Mouse (Mus musculus) hindbrain, embryonic 13.5 days (tissue): ENCODE results near the gene Rab1b. TPM values are rescaled to one million over a fixed set of nuclear protein-coding genes. Genes with fewer than 3 reads are reported as not detected.

ENCODE experiments used
- ATAC-seq: fragments of 200-750 bp; cut with Nextera tagmentation; 2 replicates; pipeline ENCODE4 v1.8.0; 2017; ENCODE audit warnings: moderate TSS enrichment; ENCODE audit not compliant: low FRiP score
- H3K27ac ChIP-seq: fragments of 300-500 bp; sonication (generic); 2 replicates; pipeline ENCODE4 v1.5.1; 2015; ENCODE audit warnings: inconsistent platforms, mild to moderate bottlenecking, moderate library complexity
- H3K27me3 ChIP-seq: fragments of 300-500 bp; sonication (generic); 2 replicates; pipeline ENCODE4 v1.6.1; 2015; ENCODE audit warnings: mild to moderate bottlenecking, inconsistent platforms
- H3K36me3 ChIP-seq: fragments of 300-500 bp; sonication (generic); 2 replicates; pipeline ENCODE4 v1.6.1; 2015; ENCODE audit warnings: mild to moderate bottlenecking, inconsistent platforms
- H3K4me1 ChIP-seq: fragments of 300-500 bp; sonication (generic); replicated peaks from 2 replicates; pipeline ENCODE4 v1.6.1; 2015; ENCODE audit warnings: inconsistent platforms
- H3K4me2 ChIP-seq: fragments of 300-500 bp; sonication (generic); 2 replicates; pipeline ENCODE4 v1.6.1; 2015; ENCODE audit warnings: inconsistent platforms, mild to moderate bottlenecking, moderate library complexity
- H3K4me3 ChIP-seq: fragments of 300-500 bp; sonication (generic); 2 replicates; pipeline ENCODE4 v1.5.1; 2015; ENCODE audit warnings: mild to moderate bottlenecking, inconsistent platforms
- H3K9ac ChIP-seq: fragments of 300-500 bp; sonication (generic); 2 replicates; pipeline ENCODE4 v1.6.1; 2015; ENCODE audit warnings: mild to moderate bottlenecking, inconsistent platforms
- H3K9me3 ChIP-seq: fragments of 300-500 bp; sonication (generic); 2 replicates; pipeline ENCODE4 v1.6.1; 2016; ENCODE audit warnings: inconsistent platforms
- WGBS: fragments of 180-500 bp; shearing (Covaris S2); methylation state at CpG from one replicate; pipeline ENCODE4 v1.1.7; 2015; 5-methylcytosine and 5-hydroxymethylcytosine counted together
- polyA plus RNA-seq: library from polyadenylated mRNA; unstranded; fragments of >200 nt; fragmentation: Nextera tagmentation; extraction: Ambion mirVana; gene quantifications from 2 replicates; pipeline ENCODE4 v1.2.1, GENCODE M21; 2015

The Rab1b gene
- polyA plus RNA-seq, 1 experiment from 2014 or later, result 234 TPM

- H3K27me3 ChIP-seq, result peaks cover 64% of the 10 kb centered on the region
Measured at GRCm38 (mm10) chr19:5052166-5052822, 54.6 kb downstream of the Rab1b start.

DNA sequence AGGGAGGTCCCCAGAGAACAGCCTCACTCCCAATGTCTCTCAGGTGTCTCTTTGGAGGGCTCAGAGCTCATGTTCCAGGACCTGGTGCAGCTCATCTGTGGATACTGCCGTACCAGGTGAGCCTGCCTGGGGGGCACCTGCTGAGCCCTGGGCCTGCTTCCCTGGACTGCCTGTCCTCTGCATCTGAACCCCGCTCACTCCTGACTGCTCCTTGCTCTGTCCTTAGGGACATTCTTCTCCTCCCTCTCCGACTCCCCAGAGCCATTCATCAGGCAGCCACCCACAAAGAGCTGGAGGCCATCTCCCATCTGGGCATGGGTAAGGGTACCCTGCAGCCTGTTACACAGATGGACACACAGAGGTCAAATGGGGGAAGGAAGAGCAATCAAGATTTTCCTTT lies 55.4 kb downstream of the Rab1b start:
- H3K4me2 ChIP-seq, result peak overlapping the region; percentile 17; the same call in 1 of the 2 replicates
- no peak for ATAC-seq
- H3K4me1 ChIP-seq, result peaks cover 23% of the 10 kb centered on the region
- H3K9me3 ChIP-seq, result no peaks in the 10 kb centered on the region
- H3K4me3 ChIP-seq, result 0 out of 2 replicates have a peak overlapping the region, but pooled peaks have one; percentile 7
- peak overlapping the region; percentile 39; the same call in 1 of the 2 replicates for H3K9ac ChIP-seq
- no peak overlapping the region for H3K27ac ChIP-seq
- peaks cover 35% of the 10 kb centered on the region for H3K36me3 ChIP-seq
- WGBS, result 31% methylated on average over 3 of the region's 3 CpGs
- H3K27me3 ChIP-seq, result peaks cover 64% of the 10 kb centered on the region

More at GRCm38 (mm10) chr19:5052166-5052822, 54.6 kb downstream of the Rab1b start:
- no peak for ATAC-seq
- Histone ChIP-seq H3K4me3 (no peak overlapping the region), H3K4me2 (no peak overlapping the region), H3K27ac (no peak overlapping the region), H3K36me3 (peaks cover 27% of the 10 kb centered on the region), H3K9ac (no peak overlapping the region), H3K9me3 (no peaks in the 10 kb centered on the region), H3K4me1 (peaks cover 23% of the 10 kb centered on the region)
- 25% methylated on average over 25 of the region's 25 CpGs for WGBS

DNA sequence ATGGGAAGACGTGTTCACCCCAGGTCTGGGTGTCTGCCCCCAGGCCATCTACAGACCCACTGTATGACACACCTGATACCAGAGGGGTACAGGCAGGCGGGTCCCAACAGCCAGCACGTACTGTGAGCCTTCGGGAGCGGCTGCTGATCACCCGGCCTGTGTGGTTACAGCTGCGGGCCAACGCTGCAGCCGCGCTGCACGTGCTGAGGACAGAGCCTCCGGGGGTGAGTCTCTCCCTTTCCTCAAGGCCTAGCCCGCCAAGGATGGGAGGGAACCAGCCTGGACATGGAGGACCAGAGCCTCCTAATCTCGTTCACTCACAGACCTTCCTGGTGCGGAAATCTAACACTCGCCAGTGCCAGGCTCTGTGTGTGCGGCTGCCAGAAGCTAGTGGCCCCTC lies 55.8 kb downstream of the Rab1b start:
- Histone ChIP-seq H3K4me1 (peaks cover 18% of the 10 kb centered on the region), H3K27me3 (peaks cover 64% of the 10 kb centered on the region), H3K4me2 (peak overlapping the region; percentile 17; the same call in 1 of the 2 replicates), H3K36me3 (peaks cover 40% of the 10 kb centered on the region), H3K9me3 (no peaks in the 10 kb centered on the region), H3K9ac (peak overlapping the region; percentile 39; the same call in 1 of the 2 replicates), H3K4me3 (peak overlapping the region; percentile 7; the same call in 1 of the 2 replicates), H3K27ac (no peak overlapping the region)
- WGBS, result 12% methylated on average over 17 of the region's 17 CpGs
- ATAC-seq, result no peak

DNA sequence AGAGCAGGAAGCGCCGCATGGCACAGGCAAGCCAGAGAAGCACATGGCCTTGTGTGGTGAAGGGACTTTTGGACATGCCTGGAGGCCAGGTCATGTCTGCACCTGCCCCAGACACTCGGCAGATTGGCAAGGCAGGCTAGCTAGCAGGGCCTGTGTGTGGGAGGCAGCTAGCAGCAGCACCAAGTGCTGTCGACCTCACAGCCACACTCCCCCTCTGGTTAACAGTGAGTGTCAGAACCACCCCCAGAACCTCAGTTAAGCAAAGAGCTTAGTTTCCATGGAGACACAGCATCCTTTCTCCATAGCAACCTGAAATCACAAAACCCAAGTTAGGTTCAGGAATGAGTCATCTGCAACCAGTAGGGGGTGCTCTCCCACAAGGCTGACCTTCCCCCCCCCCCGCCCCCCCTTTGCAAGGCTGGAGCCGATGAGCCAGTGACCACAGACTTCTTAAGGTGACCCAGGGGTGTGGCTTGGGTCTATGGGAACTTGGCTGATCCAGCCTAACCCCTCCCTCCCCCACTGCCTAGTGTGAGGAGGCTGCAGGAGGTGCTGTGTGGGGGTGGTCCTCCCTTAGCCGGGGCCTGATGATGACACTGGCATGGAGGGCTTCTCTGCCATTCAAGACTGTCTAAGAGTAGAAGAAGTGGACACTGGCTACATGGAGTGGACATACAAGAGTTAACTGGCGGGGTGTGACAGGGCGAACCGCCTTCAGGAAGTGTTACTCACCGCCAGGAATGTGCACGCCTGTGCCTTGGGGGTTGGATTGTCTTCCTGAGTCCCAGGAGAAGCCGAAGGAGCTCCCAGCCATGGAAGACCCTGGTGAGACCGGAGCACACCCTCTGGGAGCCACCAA lies 56.6 kb downstream of the Rab1b start, which contains the start of gene Rin1:
Gene Rin1 (plus strand): TSS at position 435 of the 859 bp plus-strand sequence.
- Histone ChIP-seq H3K27ac (no peak within 1 kb of the TSS), H3K4me2 (peak within 1 kb of the TSS; percentile 17; the same call in 1 of the 2 replicates), H3K9me3 (no peaks in the 10 kb centered on the region), H3K9ac (peak within 1 kb of the TSS; percentile 39), H3K36me3 (peaks cover 48% of the 10 kb centered on the region), H3K4me3 (peak within 1 kb of the TSS; percentile 7; the same call in 1 of the 2 replicates), H3K27me3 (peaks cover 60% of the 10 kb centered on the region), H3K4me1 (peaks cover 18% of the 10 kb centered on the region)
- no peak for ATAC-seq
- WGBS, result 22% methylated on average over 13 of the region's 14 CpGs

- no peak overlapping the region for H3K4me2 ChIP-seq
- 83% methylated on average over 6 of the region's 6 CpGs for WGBS
- ATAC-seq, result no peak
- H3K4me1 ChIP-seq, result peaks cover 18% of the 10 kb centered on the region
- peaks cover 54% of the 10 kb centered on the region for H3K36me3 ChIP-seq
- no peaks in the 10 kb centered on the region for H3K9me3 ChIP-seq
- no peak overlapping the region for H3K4me3 ChIP-seq
- H3K27me3 ChIP-seq, result peaks cover 50% of the 10 kb centered on the region
- H3K9ac ChIP-seq, result no peak overlapping the region
- H3K27ac ChIP-seq, result no peak overlapping the region
Measured at GRCm38 (mm10) chr19:5049325-5049724, 57.5 kb downstream of the Rab1b start.

Other genes starting within 250 kb of the Rab1b start
- gene Actn3, start 229.2 kb downstream of the Rab1b start, polyA plus RNA-seq, result 1.8 and 2.1 TPM in 2 replicates
- gene Zdhhc24, start 228.4 kb downstream of the Rab1b start, polyA plus RNA-seq, result 21.8 and 22.0 TPM in 2 replicates
- gene Bbs1, start 200.4 kb downstream of the Rab1b start, polyA plus RNA-seq, result 9.6 and 10.7 TPM in 2 replicates
- 124 and 132 TPM in 2 replicates for gene Dpp3, start 178.8 kb downstream of the Rab1b start, polyA plus RNA-seq
- gene Peli3, start 163.9 kb downstream of the Rab1b start, polyA plus RNA-seq, result 10.8 and 10.9 TPM in 2 replicates
- gene Mrpl11, start 144.9 kb downstream of the Rab1b start, polyA plus RNA-seq, result 105 and 115 TPM in 2 replicates
- 0.34 and 0.39 TPM in 2 replicates for gene Npas4, start 116.8 kb downstream of the Rab1b start, polyA plus RNA-seq
- 10.4 and 11.3 TPM in 2 replicates for gene Slc29a2, start 83.2 kb downstream of the Rab1b start, polyA plus RNA-seq
- gene B4gat1, start 68.2 kb downstream of the Rab1b start, polyA plus RNA-seq, result 61.2 and 66.0 TPM in 2 replicates
- 3.9 and 5.9 TPM in 2 replicates for gene AC124502.3, start 68.2 kb downstream of the Rab1b start, polyA plus RNA-seq
- gene Brms1, start 65.7 kb downstream of the Rab1b start, polyA plus RNA-seq, result 46.0 and 48.2 TPM in 2 replicates
- gene Rin1, start 56.6 kb downstream of the Rab1b start, polyA plus RNA-seq, result 1.1 and 1.5 TPM in 2 replicates
- gene Cd248, start 39.0 kb downstream of the Rab1b start, polyA plus RNA-seq, result 19.1 and 20.4 TPM in 2 replicates
- gene Tmem151a, start 21.5 kb downstream of the Rab1b start, polyA plus RNA-seq, result 6.2 and 8.4 TPM in 2 replicates
- 57.6 and 58.2 TPM in 2 replicates for gene Yif1a, start 18.5 kb downstream of the Rab1b start, polyA plus RNA-seq
- 333 TPM in 2 replicates for gene Cnih2, start 8.6 kb downstream of the Rab1b start, polyA plus RNA-seq
- 73.4 and 76.7 TPM in 2 replicates for gene Klc2, start 11.5 kb upstream of the Rab1b start, polyA plus RNA-seq
- 33.9 TPM in 2 replicates for gene Pacs1, start 166.0 kb upstream of the Rab1b start, polyA plus RNA-seq
- gene Sf3b2, start 188.4 kb upstream of the Rab1b start, polyA plus RNA-seq, result 373 and 377 TPM in 2 replicates
- 34.1 and 36.0 TPM in 2 replicates for gene Gal3st3, start 191.3 kb upstream of the Rab1b start, polyA plus RNA-seq
- gene Catsper1, start 228.7 kb upstream of the Rab1b start, polyA plus RNA-seq, result not detected in 2 replicates
- 5.4 and 6.3 TPM in 2 replicates for gene Cst6, start 242.5 kb upstream of the Rab1b start, polyA plus RNA-seq